Mouse (Mus musculus): ENCODE data around the gene Prph.

Prph gene

GRCm38 (mm10) chr15:99097840-99098492 is 43.0 kb downstream of the Prph start:
- DNase-seq (ENCODE audit: low read depth, low spot score), result no peak

GRCm38 (mm10) chr15:99098493-99098861 is 43.5 kb downstream of the Prph start:
- no peak for DNase-seq (ENCODE audit: low read depth, low spot score)

DNA sequence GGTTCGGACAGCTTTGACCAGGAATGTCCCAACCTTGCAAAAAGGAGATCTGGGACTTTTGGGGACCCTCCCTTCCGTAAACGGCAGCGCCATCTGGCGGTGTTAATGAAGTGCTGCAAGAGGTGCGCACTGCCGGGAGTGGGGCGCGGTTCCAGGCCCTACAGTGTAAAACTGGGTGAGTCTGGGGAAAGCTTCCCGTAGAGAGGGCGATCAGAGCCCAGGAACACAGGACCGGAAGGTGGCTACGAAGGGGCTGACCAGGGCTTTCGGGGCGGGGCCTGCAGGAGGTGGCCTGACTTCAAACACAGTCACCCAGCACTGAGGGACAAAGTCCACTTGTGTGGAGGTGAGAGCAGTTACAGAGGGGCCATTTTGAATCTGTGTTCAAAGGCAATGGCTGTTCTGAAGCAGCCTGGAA is 44.2 kb downstream of the Prph start:
- no peak for DNase-seq (ENCODE audit: low read depth, low spot score)

- DNase-seq (ENCODE audit: low read depth, low spot score), result no peak
Measured at GRCm38 (mm10) chr15:99099984-99100383, 45.0 kb downstream of the Prph start.

- DNase-seq (ENCODE audit: low read depth, low spot score), result no peak
Measured at GRCm38 (mm10) chr15:99105238-99105637, 50.3 kb downstream of the Prph start.

DNA sequence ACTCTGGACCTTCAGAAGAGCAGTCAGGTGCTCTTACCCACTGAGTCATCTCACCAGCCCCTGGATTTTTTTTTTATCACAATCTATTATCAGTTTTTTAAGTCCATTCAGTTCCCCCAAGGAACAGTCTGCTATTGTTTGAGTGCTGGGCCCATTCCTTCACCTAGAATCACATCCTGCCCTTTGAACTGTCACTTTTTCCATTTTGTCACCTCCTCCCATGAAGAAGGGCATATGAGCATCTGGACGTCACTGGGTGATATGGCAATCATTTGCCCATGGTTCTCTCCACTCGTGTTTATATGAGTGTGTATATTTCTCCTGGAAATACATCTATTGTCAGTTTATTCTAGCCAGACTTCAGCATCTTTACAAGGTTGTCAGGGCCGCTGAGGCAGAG is 52.9 kb downstream of the Prph start:
- no peak for DNase-seq (ENCODE audit: low read depth, low spot score)

Measured in telencephalon, adult 2 months (tissue).